Mouse (Mus musculus) liver, embryonic 14.5 days (tissue): ENCODE results near the gene Casc3.

ENCODE experiments used
- CTCF ChIP-seq: IDR thresholded peaks from 2 replicates; pipeline ENCODE4 v1.5.1; 2016; ENCODE audit warnings: antibody characterized with exemption, low read depth, control low read depth
- EP300 ChIP-seq: IDR thresholded peaks from 2 replicates; pipeline ENCODE4 v1.6.1; 2016; ENCODE audit warnings: antibody characterized with exemption, low read depth

DNA sequence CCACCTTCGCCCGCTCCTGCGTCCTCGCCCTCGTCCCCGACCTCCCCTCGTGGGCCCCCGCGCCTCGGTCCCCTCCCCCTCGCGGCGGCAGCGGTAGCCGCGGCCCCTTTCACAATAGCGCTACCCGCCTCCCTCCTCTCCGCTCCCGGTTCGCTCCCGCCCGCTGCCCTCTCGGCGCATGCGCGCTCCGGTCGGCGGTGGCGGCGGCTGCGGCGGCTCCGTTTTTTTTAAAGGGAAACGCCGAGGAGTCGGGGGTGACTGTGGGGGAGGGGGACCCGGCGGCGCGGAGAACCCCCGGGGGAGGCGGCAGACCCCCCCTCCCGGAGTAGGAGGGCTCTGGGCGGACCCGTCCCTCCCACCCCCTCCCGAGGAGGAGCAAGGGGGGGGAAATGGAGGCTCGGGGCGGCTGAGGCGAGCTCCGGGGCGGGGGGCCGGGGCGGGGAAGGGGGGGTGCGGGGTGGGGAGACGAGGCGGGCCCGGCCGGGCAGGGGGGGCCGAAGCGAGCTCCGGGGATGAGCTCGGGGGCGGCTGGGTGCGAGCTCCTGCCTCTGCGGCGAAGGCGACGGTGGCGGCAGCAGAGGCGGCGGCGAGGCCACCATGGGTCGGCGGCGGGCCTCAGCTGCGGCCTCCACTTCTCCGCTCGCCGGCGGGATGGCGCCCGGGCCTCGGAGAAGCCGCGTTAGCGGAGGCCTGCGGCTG, 9.5 kb upstream of the Casc3 start, which contains the start of gene Msl1:
- no peak for TF ChIP-seq CTCF
- TF ChIP-seq EP300 = no peak
